Mouse (Mus musculus) intestine, postnatal 0 days (tissue): ENCODE measurements around the gene Kcnk18. TPM values are rescaled to one million over a fixed set of nuclear protein-coding genes. Genes with fewer than 3 reads are reported as not detected.
A peak's percentile ranks its signal among the peaks of the same experiment; 100 is the strongest.

Experiments used
- ATAC-seq: fragments of 200-750 bp; cut with Nextera tagmentation; 2 replicates; pipeline ENCODE4 v1.8.0; 2017; ENCODE audit warnings: mild to moderate bottlenecking, moderate TSS enrichment, moderate library complexity
- H3K27ac ChIP-seq: fragments of 300-500 bp; sonication (generic); 2 replicates; pipeline ENCODE4 v1.5.1; 2014; ENCODE audit warnings: mild to moderate bottlenecking, low read depth, low read length, moderate library complexity
- H3K27me3 ChIP-seq: fragments of 300-500 bp; sonication (generic); replicated peaks from 2 replicates; pipeline ENCODE4 v1.6.1; 2014; ENCODE audit warnings: low read length, mixed read lengths; ENCODE audit not compliant: control insufficient read depth, insufficient read depth
- H3K36me3 ChIP-seq: fragments of 300-500 bp; sonication (generic); 2 replicates; pipeline ENCODE4 v1.6.1; 2014; ENCODE audit warnings: mild to moderate bottlenecking, moderate library complexity; ENCODE audit not compliant: control insufficient read depth, insufficient read depth
- H3K4me1 ChIP-seq: fragments of 300-500 bp; sonication (generic); replicated peaks from 2 replicates; pipeline ENCODE4 v1.6.1; 2014; ENCODE audit warnings: antibody characterized with exemption, low read length, mixed read lengths; ENCODE audit not compliant: control insufficient read depth, insufficient read depth
- H3K4me2 ChIP-seq: fragments of 300-500 bp; sonication (generic); replicated peaks from 2 replicates; pipeline ENCODE4 v1.6.1; 2014; ENCODE audit warnings: low read depth, mild to moderate bottlenecking, moderate library complexity
- H3K4me3 ChIP-seq: fragments of 300-500 bp; sonication (generic); 2 replicates; pipeline ENCODE4 v1.5.1; 2014; ENCODE audit warnings: low read depth, low read length
- H3K9ac ChIP-seq: fragments of 300-500 bp; sonication (generic); 2 replicates; pipeline ENCODE4 v1.6.1; 2014; ENCODE audit warnings: mild to moderate bottlenecking, low read depth, low read length
- H3K9me3 ChIP-seq: fragments of 300-500 bp; sonication (generic); 2 replicates; pipeline ENCODE4 v1.6.1; 2016; ENCODE audit warnings: mixed run types; ENCODE audit not compliant: control insufficient read depth
- CTCF ChIP-seq: sonication (generic); IDR thresholded peaks from 2 replicates; pipeline ENCODE4 v1.5.1; 2016; ENCODE audit warnings: low read depth, mild to moderate bottlenecking, control low read depth, antibody characterized with exemption, moderate library complexity
- WGBS: fragments of 180-500 bp; shearing (Covaris S2); extraction: QIAGEN DNeasy Blood & Tissue Kit; methylation state at CpG from one replicate; pipeline ENCODE4 v1.1.7; 2014; 5-methylcytosine and 5-hydroxymethylcytosine counted together
- polyA plus RNA-seq: library from polyadenylated mRNA; unstranded; fragments of >200 nt; fragmentation: Nextera tagmentation; extraction: Ambion mirVana; gene quantifications from 2 replicates; pipeline ENCODE4 v1.2.1, GENCODE M21; 2015

Gene Kcnk18
- polyA plus RNA-seq, 1 experiment from 2014 or later = not detected

DNA sequence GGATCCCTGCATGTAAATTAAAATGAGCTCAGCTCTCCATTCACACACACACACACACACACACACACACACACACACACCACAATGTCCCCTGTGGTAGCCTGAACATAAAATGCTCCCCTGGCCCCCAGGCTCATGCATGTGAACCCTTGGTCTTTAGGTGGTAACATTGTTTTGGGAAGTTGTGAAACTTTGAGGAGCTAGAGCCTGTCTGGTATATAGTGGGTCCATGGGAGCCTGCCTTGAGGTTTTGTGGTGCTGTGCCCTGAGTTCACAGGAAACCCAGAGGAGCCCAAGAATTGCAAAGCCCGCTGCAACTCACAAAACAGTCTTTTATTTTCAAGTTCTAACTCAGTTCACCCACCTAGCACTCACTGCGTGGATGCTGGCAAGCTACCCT lies 33.6 kb downstream of the Kcnk18 start:
- Histone ChIP-seq H3K9ac (no peak overlapping the region), H3K36me3 (no peaks in the 10 kb centered on the region), H3K27ac (no peak overlapping the region), H3K4me1 (no peaks in the 10 kb centered on the region), H3K4me2 (no peak overlapping the region), H3K27me3 (no peaks in the 10 kb centered on the region), H3K9me3 (peaks cover 5% of the 10 kb centered on the region; the same call in 1 of the 2 replicates), H3K4me3 (no peak overlapping the region)
- WGBS = 66% methylated on average over 2 of the region's 2 CpGs
- ATAC-seq = no peak
- TF ChIP-seq CTCF = no peak

DNA sequence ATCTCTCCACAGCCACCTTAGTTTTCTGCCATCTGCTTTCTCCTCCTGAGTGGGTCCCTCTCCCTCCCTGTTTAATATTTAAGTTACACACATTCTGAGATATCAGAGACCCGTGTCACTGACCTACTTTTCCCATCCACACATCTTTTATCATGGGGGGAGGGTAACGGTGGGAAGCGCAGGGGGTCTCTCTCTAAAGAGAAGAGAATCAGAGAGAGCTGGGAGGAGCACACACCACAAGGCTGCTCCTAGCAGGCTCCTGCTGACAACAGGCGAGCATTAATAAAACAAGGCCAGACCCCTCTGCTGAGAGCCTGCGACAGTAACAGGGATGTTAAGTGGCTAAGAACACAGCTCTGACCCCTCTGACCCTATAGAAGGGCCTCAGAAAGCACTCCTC lies 40.6 kb downstream of the Kcnk18 start:
- Histone ChIP-seq H3K9me3 (peaks cover 5% of the 10 kb centered on the region; the same call in 1 of the 2 replicates), H3K4me2 (no peak overlapping the region), H3K4me3 (no peak overlapping the region), H3K27me3 (peaks cover 12% of the 10 kb centered on the region), H3K9ac (no peak overlapping the region), H3K27ac (no peak overlapping the region), H3K4me1 (no peaks in the 10 kb centered on the region), H3K36me3 (no peaks in the 10 kb centered on the region)
- no peak for TF ChIP-seq CTCF
- ATAC-seq = no peak
- WGBS = 58% methylated on average over 5 of the region's 5 CpGs

DNA sequence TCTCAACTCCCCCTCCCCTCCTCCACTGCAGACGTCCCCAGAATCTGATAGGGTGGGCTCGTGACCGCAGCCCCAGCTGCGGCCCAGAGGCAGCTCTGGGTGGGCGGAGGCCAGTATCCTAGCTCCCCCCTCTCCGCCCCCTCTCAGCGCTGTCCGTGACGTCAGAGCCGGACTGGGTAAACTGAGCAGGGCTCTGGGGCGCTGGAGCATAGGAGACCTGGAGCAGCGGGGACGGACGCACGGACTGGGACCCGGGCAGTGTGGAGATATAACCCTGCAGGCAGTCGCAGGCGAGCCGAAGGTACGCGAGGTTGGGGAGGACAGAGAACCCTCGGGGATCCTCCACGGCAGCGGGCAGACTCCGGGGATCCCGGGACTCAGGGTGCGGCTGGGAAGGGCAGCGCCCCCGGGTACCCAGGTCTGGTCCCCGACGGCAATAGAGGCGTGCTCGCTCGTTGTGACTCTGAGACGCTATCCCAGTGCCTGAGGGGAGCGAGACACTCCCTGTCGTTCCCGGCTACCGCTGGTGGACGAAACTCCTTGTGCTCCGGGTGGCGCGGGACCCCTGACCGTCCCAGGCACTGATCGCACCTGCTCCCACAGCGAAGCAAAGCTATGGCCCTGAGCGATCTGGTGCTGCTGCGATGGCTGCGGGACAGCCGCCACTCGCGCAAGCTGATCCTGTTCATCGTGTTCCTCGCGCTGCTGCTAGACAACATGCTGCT lies 41.9 kb downstream of the Kcnk18 start, which contains the start of gene Slc18a2:
Gene Slc18a2, plus strand, starts transcription at position 179 of the 725 bp plus-strand sequence.
- H3K27me3 ChIP-seq = peaks cover 12% of the 10 kb centered on the region
- ATAC-seq = no peak
- no peak for TF ChIP-seq CTCF
- H3K9ac ChIP-seq = no peak within 1 kb of the TSS; the same call in 1 of the 2 replicates
- H3K27ac ChIP-seq = no peak within 1 kb of the TSS
- H3K4me2 ChIP-seq = peak within 1 kb of the TSS; percentile 69
- no peaks in the 10 kb centered on the region for H3K4me1 ChIP-seq
- H3K4me3 ChIP-seq = peak within 1 kb of the TSS; percentile 32
- H3K36me3 ChIP-seq = no peaks in the 10 kb centered on the region
- WGBS = 1% methylated on average over 54 of the region's 55 CpGs
- peaks cover 5% of the 10 kb centered on the region; the same call in 1 of the 2 replicates for H3K9me3 ChIP-seq

DNA sequence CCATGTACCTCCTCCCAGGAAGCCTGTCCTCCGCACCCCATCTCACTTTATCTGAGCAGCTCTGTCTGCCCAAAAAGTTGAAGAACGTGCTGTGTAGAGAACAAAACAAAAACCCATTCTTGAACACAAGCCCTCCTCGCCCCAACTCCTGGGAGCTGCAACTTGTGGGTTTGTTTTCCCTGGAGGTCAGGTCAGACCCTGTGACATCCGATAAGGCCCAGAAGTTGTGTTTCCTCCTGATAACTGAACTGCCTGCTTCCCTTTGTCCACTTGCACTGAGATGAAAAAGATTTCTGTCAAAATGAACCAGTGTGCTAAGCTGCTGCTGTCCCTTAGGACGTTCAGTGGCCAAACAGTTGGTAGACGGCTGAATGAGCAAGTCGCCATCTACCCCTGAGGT lies 42.6 kb downstream of the Kcnk18 start:
- no peak overlapping the region for H3K9ac ChIP-seq
- no peaks in the 10 kb centered on the region for H3K36me3 ChIP-seq
- TF ChIP-seq CTCF = no peak
- H3K4me2 ChIP-seq = no peak overlapping the region
- no peak overlapping the region for H3K4me3 ChIP-seq
- 55% methylated on average over 7 of the region's 7 CpGs for WGBS
- ATAC-seq = no peak
- peaks cover 5% of the 10 kb centered on the region; the same call in 1 of the 2 replicates for H3K9me3 ChIP-seq
- no peak overlapping the region for H3K27ac ChIP-seq
- no peaks in the 10 kb centered on the region for H3K4me1 ChIP-seq
- H3K27me3 ChIP-seq = peaks cover 12% of the 10 kb centered on the region

DNA sequence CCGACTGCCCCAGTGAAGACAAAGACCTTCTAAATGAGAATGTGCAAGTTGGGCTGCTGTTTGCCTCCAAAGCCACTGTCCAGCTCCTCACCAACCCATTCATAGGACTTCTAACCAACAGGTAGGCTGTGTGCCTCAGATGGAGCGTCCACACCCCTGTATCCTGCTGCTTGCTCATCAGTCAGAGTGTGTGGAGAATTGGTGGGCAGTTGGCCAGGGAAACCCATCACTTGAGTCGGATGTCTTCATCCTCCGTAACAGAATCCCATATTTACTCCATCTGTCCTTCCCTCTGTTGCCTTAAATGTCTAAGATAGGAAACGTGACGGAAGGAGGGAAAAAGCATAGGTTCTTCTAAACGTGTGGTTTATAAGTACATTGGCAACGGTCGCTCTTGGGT lies 44.2 kb downstream of the Kcnk18 start:
- H3K27ac ChIP-seq = no peak overlapping the region
- ATAC-seq = no peak
- no peaks in the 10 kb centered on the region for H3K9me3 ChIP-seq
- no peak overlapping the region for H3K4me2 ChIP-seq
- WGBS = 83% methylated on average over 9 of the region's 9 CpGs
- no peaks in the 10 kb centered on the region for H3K4me1 ChIP-seq
- no peak overlapping the region for H3K4me3 ChIP-seq
- H3K27me3 ChIP-seq = peaks cover 12% of the 10 kb centered on the region
- H3K36me3 ChIP-seq = no peaks in the 10 kb centered on the region
- H3K9ac ChIP-seq = no peak overlapping the region
- no peak for TF ChIP-seq CTCF

DNA sequence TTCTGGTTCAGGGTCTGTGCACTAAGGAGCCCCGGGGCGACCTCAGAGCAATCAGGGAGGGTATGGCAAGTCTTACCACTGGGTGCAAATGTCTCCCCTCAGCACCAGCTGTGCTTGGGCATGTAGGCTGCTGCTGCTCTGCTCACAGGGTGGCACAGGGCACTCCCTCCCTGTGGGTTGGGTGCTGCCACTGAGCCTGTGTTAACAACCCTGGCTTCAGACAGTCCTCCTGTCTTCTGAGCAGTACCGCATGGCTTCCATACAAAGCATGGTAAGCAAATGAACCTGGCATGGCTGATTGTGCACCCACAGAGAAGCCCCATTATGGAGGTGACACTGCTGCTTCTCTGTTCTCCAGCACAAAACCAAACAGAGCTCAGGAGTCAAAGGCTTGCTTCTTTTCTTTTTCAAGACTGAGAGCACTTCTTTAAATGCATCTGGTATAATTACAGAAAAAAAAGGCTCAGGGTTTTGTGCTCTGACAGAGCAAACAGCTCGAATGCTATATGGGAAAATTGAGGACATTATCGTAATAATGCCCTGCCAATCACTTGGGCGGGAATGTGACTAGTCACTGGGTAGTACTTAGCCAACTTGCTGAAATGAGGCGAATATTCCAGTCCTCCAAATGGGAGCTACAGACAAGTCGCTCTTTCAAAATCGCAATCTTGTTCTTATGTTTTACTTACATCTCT lies 46.0 kb downstream of the Kcnk18 start:
- Histone ChIP-seq H3K4me3 (no peak overlapping the region), H3K36me3 (no peaks in the 10 kb centered on the region), H3K9ac (no peak overlapping the region), H3K4me1 (no peaks in the 10 kb centered on the region), H3K9me3 (no peaks in the 10 kb centered on the region), H3K4me2 (no peak overlapping the region), H3K27me3 (peaks cover 12% of the 10 kb centered on the region), H3K27ac (no peak overlapping the region)
- WGBS = 88% methylated on average over 9 of the region's 9 CpGs
- no peak for TF ChIP-seq CTCF
- no peak for ATAC-seq
